Comparison of ENCODE assay signal across 12 mouse cellular contexts in genomic region chr7:123096344-123097120, GRCm38 (mm10). TPM values are rescaled to one million over a fixed set of nuclear protein-coding genes. Genes with fewer than 3 reads are reported as not detected.
DNase-seq lines count a peak whose midpoint lies in the region; ATAC-seq lines count a peak whose summit lies in the region.
"Had no signal": no experiment of that assay in that cellular context is flagged by ENCODE, and none has a peak within 500 bp of the region (broad histone marks: within the 10 kb centered on the region; RNA-seq: fewer than 3 reads in every experiment).

No protein-coding gene starts in this region.

- no peak overlapping the region for H3K9ac ChIP-seq in kidney, embryonic 15.5 days
- H3K9ac ChIP-seq: embryonic facial prominence, embryonic 12.5 days; liver, embryonic 13.5 days had no signal

- H3K36me3 ChIP-seq in kidney, embryonic 15.5 days = no peaks in the 10 kb centered on the region
- H3K36me3 ChIP-seq: embryonic facial prominence, embryonic 12.5 days; liver, embryonic 13.5 days had no signal

- H3K4me2 ChIP-seq in kidney, embryonic 15.5 days = no peak overlapping the region
- H3K4me2 ChIP-seq: embryonic facial prominence, embryonic 12.5 days; liver, embryonic 13.5 days had no signal

- no peaks in the 10 kb centered on the region for H3K9me3 ChIP-seq in kidney, embryonic 15.5 days (replicated peaks)
- H3K9me3 ChIP-seq: embryonic facial prominence, embryonic 12.5 days; liver, embryonic 13.5 days had no signal

- no peaks in the 10 kb centered on the region for H3K27me3 ChIP-seq in kidney, embryonic 15.5 days
- H3K27me3 ChIP-seq: embryonic facial prominence, embryonic 12.5 days; liver, embryonic 13.5 days had no signal

- 78% methylated on average over 12 of the region's 12 CpGs for WGBS in kidney, embryonic 15.5 days

- H3K4me3 ChIP-seq in kidney, embryonic 15.5 days (replicated peaks) = no peak overlapping the region
- H3K4me3 ChIP-seq: embryonic facial prominence, embryonic 12.5 days; liver, embryonic 13.5 days; myocyte had no signal

- peak; percentile 49 to 52 for DNase-seq in cerebellum, postnatal 10 days
- DNase-seq in cerebellum, adult 9-10 months = no peak
- DNase-seq in kidney, adult 8-10 months = no peak
- peak; percentile 44 for DNase-seq in urinary bladder, postnatal 14 days (ENCODE audit: low spot score)
- DNase-seq in urinary bladder, adult 2 months (ENCODE audit: low spot score) = no peak
- DNase-seq: cerebellum, adult 11-12 months; liver, embryonic 13.5 days had no signal

- H3K4me1 ChIP-seq in kidney, embryonic 15.5 days = peaks cover 27% of the 10 kb centered on the region
- H3K4me1 ChIP-seq: liver, embryonic 13.5 days had no signal

- ATAC-seq in kidney, embryonic 15.5 days (replicated peaks; ENCODE audit: low FRiP score) = no peak
- ATAC-seq in monocyte, adult 5-6 weeks (replicated peaks; ENCODE audit: insufficient number of reproducible peaks, low FRiP score, low TSS enrichment, poor library complexity, severe bottlenecking) = no peak
- no peak for ATAC-seq in cerebellum, adult (ENCODE audit: insufficient number of reproducible peaks, low FRiP score, low TSS enrichment)

- H3K27ac ChIP-seq in kidney, embryonic 15.5 days = 0 out of 2 replicates have a peak overlapping the region, but pooled peaks have one; percentile 94
- H3K27ac ChIP-seq: liver, embryonic 13.5 days had no signal

RNA-seq across cellular contexts. Expression of gene Tnrc6a, which starts 27.2 kb away (rescaled TPM):
- 52.3 and 57.0 TPM in 2 replicates for polyA plus RNA-seq in kidney, embryonic 15.5 days (2015; fragmentation: Nextera tagmentation; extraction: Ambion mirVana)
- polyA plus RNA-seq in urinary bladder, adult 2 months (2012; rRNA removed) = 47.1 and 48.4 TPM in 2 replicates
- 66.6 to 90.5 TPM (median 70.1 TPM) in 3 replicates for total RNA-seq in monocyte, adult 5-6 weeks (2017)

Comparison
In these comparisons a context has a peak if more than half of its experiments do, and no peak if none do; other contexts are left out.
1. DNase-seq: peak in cerebellum, postnatal 10 days (2 of 2) and urinary bladder, postnatal 14 days (single experiment); none in cerebellum, adult 9-10 months (single experiment), kidney, adult 8-10 months (0 of 2) and urinary bladder, adult 2 months (single experiment).